Mouse (Mus musculus) left cerebral cortex, adult 9 months (tissue): ENCODE data around the gene Pramel1.
A peak's percentile ranks its signal among the peaks of the same experiment; 100 is the strongest.
"Not testable (repeated sequence)": the region's sequence is repeated elsewhere in the genome, so short reads cannot be mapped to it uniquely, and the experiment has no call there.

Experiments
- DNase-seq, 2 experiments: peaks; one replicate each; pipeline ENCODE4 v3.0.0; 2022; ENCODE audit warnings: low spot score in 2 of 2

Gene Pramel1

DNA sequence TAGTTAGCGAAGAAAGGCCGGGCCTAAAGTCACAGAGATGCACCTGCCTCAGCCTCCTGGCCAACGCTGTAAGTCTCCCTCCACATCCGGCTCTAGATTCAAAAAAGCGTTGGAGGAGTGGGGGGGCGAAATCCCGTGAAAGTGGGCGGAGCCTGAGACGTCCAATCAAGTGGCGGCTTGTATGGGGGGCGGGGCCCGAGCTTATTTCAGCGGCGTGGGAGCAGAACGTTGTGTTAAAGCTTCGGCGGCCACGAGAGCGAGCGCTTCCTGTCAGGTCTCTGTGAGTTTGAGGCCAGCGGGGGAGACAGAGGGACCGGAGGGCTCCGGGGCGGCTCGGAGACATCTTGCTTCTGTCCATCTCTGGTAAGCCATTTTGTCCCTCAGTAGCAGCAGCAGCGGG is at the start of gene Pramel1:
Gene Pramel1, plus strand, starts transcription at position 248 of the 400 bp plus-strand sequence.
- DNase-seq = no peak

- DNase-seq = not testable (repeated sequence)
Observed at GRCm38 (mm10) chr4:143345491-143345890, 48.7 kb upstream of the Pramel1 start.

DNA sequence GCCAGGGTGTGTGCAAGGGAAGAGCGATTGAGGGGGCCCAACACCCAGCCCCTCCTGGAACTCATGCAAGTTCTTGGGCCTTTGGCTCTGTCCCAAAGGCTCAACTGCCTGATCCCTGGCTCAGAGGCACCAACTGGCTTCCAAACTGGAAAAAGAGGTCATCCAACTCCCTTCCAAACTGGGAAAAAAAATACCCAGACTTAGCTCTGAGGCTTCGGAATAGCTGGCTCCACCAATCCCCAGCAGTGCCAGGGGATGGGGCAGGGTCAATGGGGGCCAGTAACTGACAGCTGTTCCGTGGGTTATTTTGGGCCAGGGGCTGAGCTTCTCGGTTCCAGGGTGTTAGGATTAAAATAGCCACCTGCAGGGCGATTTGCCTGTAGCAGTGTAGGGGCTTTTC is 45.5 kb upstream of the Pramel1 start:
- no peak for DNase-seq

GRCm38 (mm10) chr4:143349484-143349906 is 44.7 kb upstream of the Pramel1 start, which contains the start of gene Lrrc38:
Lrrc38 (plus strand) TSS chr4:143349757.
- no peak for DNase-seq

GRCm38 (mm10) chr4:143350047-143351015 is 43.9 kb upstream of the Pramel1 start:
- DNase-seq = no peak

DNA sequence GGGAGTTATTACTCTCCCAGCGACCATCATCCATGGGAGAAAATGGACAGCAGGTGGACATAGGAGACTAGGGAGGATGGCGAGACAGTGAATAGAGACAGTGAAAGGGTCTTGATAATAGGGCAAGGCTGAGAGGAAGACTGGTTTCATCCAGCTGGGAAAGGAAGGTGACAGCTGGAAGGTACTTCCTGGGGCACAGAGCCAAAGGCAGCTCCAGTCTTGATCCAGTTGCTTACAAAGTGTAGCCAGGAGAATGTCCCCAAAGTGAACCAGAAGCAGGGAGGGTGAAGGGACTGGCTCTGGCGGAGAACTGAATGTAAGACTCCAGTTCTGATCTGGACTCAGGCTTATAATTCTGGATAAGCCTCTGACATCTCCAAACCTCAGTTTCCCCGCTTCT is 41.9 kb upstream of the Pramel1 start:
- no peak for DNase-seq

GRCm38 (mm10) chr4:143361520-143361919 is 32.7 kb upstream of the Pramel1 start:
- DNase-seq = no peak

- DNase-seq = no peak
Observed at GRCm38 (mm10) chr4:143366415-143367041, 27.7 kb upstream of the Pramel1 start.

- DNase-seq = no peak
Observed at GRCm38 (mm10) chr4:143379480-143379879, 14.7 kb upstream of the Pramel1 start.

DNA sequence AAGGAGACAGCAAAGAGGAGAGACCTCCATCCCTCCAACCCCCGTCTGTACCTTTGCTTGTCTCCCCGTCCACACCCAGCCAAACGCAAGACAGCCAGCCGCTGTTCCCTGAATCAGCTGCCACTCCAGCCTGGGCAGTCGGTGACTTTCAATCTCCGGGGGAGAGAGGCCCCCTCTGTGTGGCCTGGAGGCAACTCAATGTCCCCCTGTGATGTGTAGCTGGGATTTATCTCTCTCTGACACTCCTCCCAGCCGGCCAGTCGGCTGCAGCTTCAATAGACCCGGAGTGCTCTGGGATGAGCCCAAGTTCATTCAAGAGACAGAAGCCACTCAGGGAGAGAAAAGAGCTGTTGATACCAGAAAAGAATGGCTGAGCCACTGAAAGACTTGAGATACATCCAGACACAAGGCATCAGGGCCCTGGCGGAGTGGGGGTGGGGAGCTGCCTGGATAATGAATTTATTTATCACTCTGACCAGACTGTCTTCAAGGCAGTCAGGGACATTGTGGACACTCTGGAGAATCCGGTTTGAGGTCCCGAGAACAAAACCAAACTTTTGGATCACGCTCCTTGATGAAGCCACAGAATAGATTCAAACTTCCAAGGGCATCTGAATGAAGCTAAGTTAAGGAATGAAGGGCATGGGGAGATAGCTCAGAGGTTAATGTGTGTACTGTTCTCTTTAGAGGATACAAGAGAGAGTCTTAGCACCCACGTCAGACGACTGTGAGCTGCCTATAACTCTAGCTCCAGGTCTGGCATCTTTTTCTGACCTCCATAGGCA is 14.1 kb upstream of the Pramel1 start:
- no peak for DNase-seq

GRCm38 (mm10) chr4:143380716-143381004 is 13.6 kb upstream of the Pramel1 start:
- peak in 1 of 2 experiments; percentile 20 for DNase-seq

DNA sequence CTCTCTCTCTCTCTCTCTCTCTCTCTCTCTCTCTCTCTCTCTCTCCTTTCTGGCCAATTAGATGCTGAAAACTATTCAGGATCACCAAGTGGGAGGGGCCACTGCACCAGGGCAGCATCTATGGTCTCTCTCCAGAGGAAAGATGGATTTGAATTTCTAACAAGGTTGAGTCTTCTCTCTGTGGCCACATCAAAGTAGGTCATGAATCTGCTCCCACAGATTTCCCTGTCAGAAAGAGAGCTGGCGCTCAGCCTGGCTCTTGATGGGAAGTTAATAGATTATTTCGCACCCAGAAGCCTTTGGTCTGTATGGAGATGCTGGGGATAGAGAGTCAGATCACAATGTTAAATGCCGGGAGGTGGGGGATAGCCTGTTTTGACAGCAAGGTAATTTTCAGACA is 12.1 kb upstream of the Pramel1 start:
- no peak for DNase-seq

GRCm38 (mm10) chr4:143383646-143384045 is 10.6 kb upstream of the Pramel1 start:
- DNase-seq = no peak

DNA sequence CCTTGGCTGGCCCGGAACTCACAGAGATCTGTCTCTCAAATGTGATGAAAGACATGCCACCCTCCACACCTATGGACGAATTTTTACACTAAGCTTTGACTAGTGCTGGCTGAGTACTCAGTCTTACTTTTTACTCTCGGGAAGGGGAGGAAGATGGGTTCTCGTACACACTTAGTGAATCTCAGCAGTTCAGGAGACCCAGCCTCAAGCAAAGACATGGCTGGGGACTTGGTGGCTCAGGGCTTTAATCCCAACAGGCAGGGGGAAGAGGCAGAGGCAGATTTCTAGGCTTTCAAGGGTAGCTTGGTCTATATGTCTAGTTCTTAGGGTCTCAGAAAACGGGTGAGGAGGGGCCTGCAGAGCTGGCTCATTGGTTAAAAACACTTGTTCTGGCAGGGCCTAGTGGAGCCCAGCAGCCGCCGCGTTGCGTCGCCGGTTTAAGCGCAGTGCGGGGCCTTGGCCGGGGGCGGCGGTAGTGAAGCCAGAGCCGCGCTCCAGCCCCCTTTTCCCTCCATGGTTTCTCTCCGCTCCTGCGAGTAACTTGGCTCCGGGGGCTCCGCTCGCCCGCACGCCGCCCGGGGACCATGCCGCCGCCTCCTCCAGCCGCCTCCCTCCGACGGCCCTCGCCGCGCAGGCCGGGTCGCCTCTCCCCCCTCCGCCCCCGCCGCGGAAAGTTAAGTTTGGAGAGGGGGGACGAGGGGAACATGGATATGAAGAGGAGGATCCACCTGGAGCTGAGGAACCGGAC is 5.1 kb upstream of the Pramel1 start:
- no peak for DNase-seq

DNA sequence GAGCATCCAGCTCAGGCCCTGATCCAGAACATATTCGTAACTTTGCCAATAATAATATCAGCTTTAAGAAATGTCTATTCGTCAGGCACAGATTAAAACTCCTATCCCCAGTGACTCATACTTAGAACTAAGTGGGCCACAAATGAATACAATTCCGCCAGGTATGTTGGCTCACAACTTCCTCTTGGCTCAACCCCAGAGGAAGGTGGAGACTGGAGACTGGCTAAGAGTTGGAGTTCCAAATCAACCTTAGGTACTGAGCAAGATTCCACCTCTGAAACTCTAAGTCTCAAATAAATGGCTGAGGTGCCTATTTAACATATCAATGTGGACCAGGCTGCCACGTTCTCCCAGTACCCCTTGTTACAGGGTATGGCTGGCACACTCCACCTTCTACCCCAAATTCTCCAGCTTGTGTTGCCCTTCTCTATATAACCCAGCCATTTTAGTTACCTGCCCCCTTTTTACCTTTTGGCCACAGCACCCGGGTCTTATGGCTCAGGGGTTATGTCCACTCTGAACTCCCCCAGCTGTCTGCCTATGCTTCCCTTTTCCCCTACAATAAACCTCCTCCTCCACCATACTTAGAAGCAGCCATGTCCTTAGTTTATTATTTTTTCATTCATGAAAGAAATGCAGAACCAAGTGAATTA is 17.5 kb downstream of the Pramel1 start:
- no peak for DNase-seq

- DNase-seq = peak; percentile 72 to 93
Observed at GRCm38 (mm10) chr4:143412219-143413092, 18.2 kb downstream of the Pramel1 start, which contains the start of gene Pramef8. Pramef8 (plus strand) TSS chr4:143412426.

GRCm38 (mm10) chr4:143413621-143414020 is 19.4 kb downstream of the Pramel1 start:
- DNase-seq = no peak

GRCm38 (mm10) chr4:143414121-143414520 is 19.9 kb downstream of the Pramel1 start:
- DNase-seq = no peak

DNA sequence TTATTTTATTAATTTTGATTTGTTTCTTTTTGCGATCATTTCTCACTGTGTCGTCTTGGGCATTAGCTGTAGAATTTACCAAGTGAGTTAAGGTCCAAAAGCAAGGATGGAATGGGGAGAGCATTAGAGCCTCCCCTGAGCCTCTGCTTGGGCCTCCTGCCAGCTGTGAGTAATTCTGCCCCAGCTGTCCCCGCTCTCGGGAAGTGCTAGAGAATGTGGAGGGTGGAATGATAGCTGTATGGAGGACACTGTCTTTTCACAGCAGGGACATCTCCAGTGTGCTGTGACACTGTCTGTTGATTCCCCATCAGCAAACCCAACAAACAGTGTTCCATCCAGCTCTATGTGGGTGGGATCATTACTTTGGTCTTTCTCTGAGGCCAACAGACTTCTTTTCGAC is 32.5 kb downstream of the Pramel1 start:
- not testable (repeated sequence) for DNase-seq
